Mouse (Mus musculus) myocyte (in vitro differentiated cells): ENCODE results near the gene Rbbp7. TPM values are rescaled to one million over a fixed set of nuclear protein-coding genes. Genes with fewer than 3 reads are reported as not detected.
A peak's percentile ranks its signal among the peaks of the same experiment; 100 is the strongest.
"Not testable (repeated sequence)": the region's sequence is repeated elsewhere in the genome, so short reads cannot be mapped to it uniquely, and the experiment has no call there.

Source experiments
- H3K27me3 ChIP-seq: one replicate; pipeline ENCODE4 v1.6.1; 2011; ENCODE audit not compliant: control insufficient read depth, insufficient read depth, insufficient read length
- H3K36me3 ChIP-seq: one replicate; pipeline ENCODE4 v1.6.1; 2011; ENCODE audit not compliant: control insufficient read depth, insufficient read depth
- H3K4me2 ChIP-seq: one replicate; pipeline ENCODE4 v1.6.1; 2011; ENCODE audit warnings: low read depth, control low read depth
- H3K4me3 ChIP-seq: one replicate; pipeline ENCODE4 v1.5.1; 2011; ENCODE audit warnings: mild to moderate bottlenecking, control low read depth, moderate library complexity
- H3K79me2 ChIP-seq: one replicate; pipeline ENCODE4 v1.6.1; 2011; ENCODE audit not compliant: control insufficient read depth, insufficient read depth
- H3ac ChIP-seq: one replicate; pipeline ENCODE4 v1.6.1; 2011; ENCODE audit not compliant: control insufficient read depth, insufficient read length
- CEBPB ChIP-seq: IDR thresholded peaks from 2 replicates; pipeline ENCODE4 v1.6.1; 2011; ENCODE audit warnings: mild to moderate bottlenecking, moderate library complexity; ENCODE audit not compliant: poor library complexity, insufficient read depth, severe bottlenecking
- E2F4 ChIP-seq: IDR thresholded peaks from one replicate; pipeline ENCODE4 v1.6.1; 2011; ENCODE audit warnings: mild to moderate bottlenecking, control low read depth, moderate library complexity; ENCODE audit not compliant: insufficient read depth
- MAX ChIP-seq: IDR thresholded peaks from one replicate; pipeline ENCODE4 v1.6.1; 2011; ENCODE audit warnings: low read depth, mild to moderate bottlenecking, control low read depth
- MYOD1 ChIP-seq, 3 experiments: IDR thresholded peaks; one replicate each; pipeline ENCODE4 v1.6.1; 2011; ENCODE audit warnings: control low read depth in 2 of 3, low read depth in 2 of 3, mild to moderate bottlenecking in 2 of 3, moderate library complexity in 1 of 3; ENCODE audit not compliant: insufficient read length in 2 of 3, control insufficient read depth in 1 of 3
- MYOG ChIP-seq, 3 experiments: IDR thresholded peaks; one replicate each; pipeline ENCODE4 v1.6.1; 2011; ENCODE audit warnings: control low read depth in 2 of 3, low read depth in 2 of 3, mild to moderate bottlenecking in 2 of 3; ENCODE audit not compliant: insufficient read length in 2 of 3, control insufficient read depth in 1 of 3, insufficient read depth in 1 of 3
- POLR2A ChIP-seq: IDR thresholded peaks from one replicate; pipeline ENCODE4 v1.6.1; 2011; ENCODE audit warnings: low read depth, mild to moderate bottlenecking, control low read depth, moderate library complexity; ENCODE audit not compliant: insufficient read length
- POLR2AphosphoS2 ChIP-seq: IDR thresholded peaks from one replicate; pipeline ENCODE4 v1.6.1; 2011; ENCODE audit warnings: low read depth, control low read depth; ENCODE audit not compliant: insufficient read length
- REST ChIP-seq: IDR thresholded peaks from one replicate; pipeline ENCODE4 v1.6.1; 2011; ENCODE audit warnings: mild to moderate bottlenecking, control low read depth, moderate library complexity; ENCODE audit not compliant: insufficient read depth, insufficient read length
- SRF ChIP-seq: IDR thresholded peaks from one replicate; pipeline ENCODE4 v1.6.1; 2011; ENCODE audit warnings: low read depth; ENCODE audit not compliant: control insufficient read depth, insufficient read length
- TCF12 ChIP-seq: IDR thresholded peaks from one replicate; pipeline ENCODE4 v1.6.1; 2011; ENCODE audit warnings: mild to moderate bottlenecking, control low read depth; ENCODE audit not compliant: poor library complexity, insufficient read depth, severe bottlenecking
- TCF3 ChIP-seq: IDR thresholded peaks from one replicate; pipeline ENCODE4 v1.6.1; 2011; ENCODE audit warnings: low read depth, control low read depth; ENCODE audit not compliant: insufficient read length
- USF1 ChIP-seq: IDR thresholded peaks from one replicate; pipeline ENCODE4 v1.6.1; 2011; ENCODE audit warnings: low read depth, mild to moderate bottlenecking, control low read depth, moderate library complexity
- polyA plus RNA-seq: library from polyadenylated mRNA; unstranded; fragments of >200 nt; fragmentation: generic; extraction: Trizol; gene quantifications from one replicate; pipeline ENCODE4 v1.2.1, GENCODE M21; 2012; ENCODE audit warnings: missing spikeins

The Rbbp7 gene
- polyA plus RNA-seq, 1 experiment, result 98.8 TPM

DNA sequence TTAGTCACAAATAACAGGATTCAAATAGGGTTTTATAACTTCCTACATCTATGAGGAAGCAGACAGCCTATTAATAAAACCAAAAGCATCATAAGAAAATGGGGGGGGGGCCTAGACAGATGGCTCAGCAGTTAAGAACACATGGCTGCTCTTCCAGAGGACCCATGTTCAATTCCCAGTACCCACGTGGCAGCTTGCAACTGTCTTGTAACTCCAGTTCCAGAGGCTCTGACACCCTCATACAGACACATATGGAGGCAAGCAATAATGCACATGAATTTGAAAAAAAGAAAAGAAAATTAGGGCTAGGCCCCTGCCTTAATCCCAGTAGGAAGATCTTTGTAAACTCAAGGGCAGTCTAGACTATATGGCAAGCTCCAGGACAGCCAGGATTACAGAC is 28.2 kb downstream of the Rbbp7 start:
- Histone ChIP-seq H3K79me2 (no peaks in the 10 kb centered on the region), H3K27me3 (no peaks in the 10 kb centered on the region), H3K36me3 (peaks cover 6% of the 10 kb centered on the region), H3K4me2 (no peak overlapping the region), H3ac (no peak overlapping the region), H3K4me3 (no peak overlapping the region)
- TF ChIP-seq POLR2A (no peak), TCF3 (no peak), SRF (no peak), CEBPB (no peak), TCF12 (no peak), USF1 (no peak), MYOD1 (IDR thresholded peaks at IDR 0.05; ENCODE audit: control insufficient read depth in 1 of 3, insufficient read length in 2 of 3, low read depth in 2 of 3) (no peak), REST (no peak), MAX (no peak), E2F4 (no peak), POLR2AphosphoS2 (no peak), MYOG (IDR thresholded peaks at IDR 0.05; ENCODE audit: control insufficient read depth in 1 of 3, insufficient read depth in 1 of 3, insufficient read length in 2 of 3, low read depth in 2 of 3) (no peak)

DNA sequence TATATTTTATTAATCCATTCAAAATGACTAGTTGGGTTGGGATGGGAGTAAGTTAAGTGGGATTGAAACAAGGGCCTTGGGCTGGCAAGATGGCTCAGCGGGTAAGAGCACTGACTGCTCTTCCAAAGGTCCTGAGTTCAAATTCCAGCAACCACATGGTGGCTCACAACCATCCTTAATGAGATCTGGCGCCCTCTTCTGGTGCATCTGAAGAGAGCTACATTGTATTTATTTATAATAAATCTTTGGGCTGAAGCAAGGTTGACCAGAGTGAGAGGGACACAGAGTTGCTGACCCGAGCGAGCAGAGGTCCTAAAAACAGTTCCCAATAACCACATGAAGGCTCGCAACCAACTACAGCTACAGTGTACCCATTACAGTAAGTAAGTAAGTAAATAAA is 31.2 kb downstream of the Rbbp7 start:
- not testable (repeated sequence) for H3K79me2 ChIP-seq, H3ac ChIP-seq, H3K4me3 ChIP-seq, H3K36me3 ChIP-seq, H3K27me3 ChIP-seq, H3K4me2 ChIP-seq

DNA sequence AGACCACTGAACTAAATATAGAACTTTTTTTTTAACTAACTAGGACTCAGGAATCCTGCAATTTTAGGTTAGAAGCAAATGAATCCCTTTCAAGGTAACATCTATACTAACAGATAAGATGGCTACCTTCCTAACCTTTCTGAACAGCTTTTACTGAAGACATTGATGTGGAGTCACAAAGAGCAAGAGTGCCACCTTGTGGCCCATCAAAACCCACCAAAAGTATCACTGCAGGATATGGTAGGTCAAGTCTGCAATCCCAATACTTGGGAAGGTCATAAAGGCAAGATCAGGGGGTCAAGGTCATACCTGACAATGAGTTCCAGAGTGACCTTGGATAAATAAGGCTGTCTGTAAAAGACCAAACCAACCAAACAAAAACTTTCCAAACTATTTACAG is 40.2 kb downstream of the Rbbp7 start:
- Histone ChIP-seq H3K36me3 (peaks cover 3% of the 10 kb centered on the region), H3K4me3 (no peak overlapping the region), H3K27me3 (no peaks in the 10 kb centered on the region), H3ac (no peak overlapping the region), H3K4me2 (no peak overlapping the region), H3K79me2 (no peaks in the 10 kb centered on the region)
- TF ChIP-seq POLR2A (no peak), MYOG (IDR thresholded peaks at IDR 0.05; ENCODE audit: control insufficient read depth in 1 of 3, insufficient read depth in 1 of 3, insufficient read length in 2 of 3, low read depth in 2 of 3) (no peak), TCF3 (no peak), E2F4 (no peak), SRF (no peak), REST (no peak), MAX (no peak), CEBPB (no peak), TCF12 (no peak), POLR2AphosphoS2 (no peak)

DNA sequence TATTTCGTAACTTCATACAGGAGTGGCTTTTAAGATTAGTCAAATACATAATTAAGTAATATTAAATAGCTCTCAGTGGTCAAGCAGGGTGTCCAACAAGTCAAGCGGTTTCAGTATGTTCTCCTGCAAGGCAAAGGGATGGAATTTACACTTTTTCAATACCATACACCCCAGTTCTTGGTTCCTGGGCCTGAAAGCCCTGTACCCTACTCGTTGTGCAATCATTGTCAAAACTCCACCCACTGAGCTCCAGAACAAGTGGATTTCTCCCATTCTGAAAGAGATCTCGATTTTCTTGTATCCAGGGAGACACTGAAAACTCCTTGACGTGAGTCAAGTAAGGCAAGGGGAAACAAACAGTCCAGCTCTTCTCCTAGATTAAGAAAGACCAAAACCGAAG is 67.8 kb downstream of the Rbbp7 start:
- H3K27me3 ChIP-seq, result no peaks in the 10 kb centered on the region
- peak; percentile 79 for TF ChIP-seq CEBPB
- TF ChIP-seq POLR2AphosphoS2, result no peak
- peak overlapping the region; percentile 66 for H3K4me2 ChIP-seq
- H3K79me2 ChIP-seq, result peaks cover 19% of the 10 kb centered on the region
- no peak overlapping the region for H3ac ChIP-seq
- peak overlapping the region; percentile 54 for H3K4me3 ChIP-seq
- H3K36me3 ChIP-seq, result no peaks in the 10 kb centered on the region

Other genes with a start within 250 kb of the Rbbp7 start
- gene Reps2, start 116.8 kb upstream of the Rbbp7 start, polyA plus RNA-seq, result 0.05 TPM
- gene Txlng, start 69.1 kb downstream of the Rbbp7 start, polyA plus RNA-seq, result 1.8 TPM
- gene Syap1, start 128.0 kb downstream of the Rbbp7 start, polyA plus RNA-seq, result 25.6 TPM
- gene Ctps2, start 140.8 kb downstream of the Rbbp7 start, polyA plus RNA-seq, result 18.9 TPM
- gene S100g, start 204.2 kb downstream of the Rbbp7 start, polyA plus RNA-seq, result not detected